Mouse (Mus musculus): ENCODE results near the gene Slc7a11.

DNA sequence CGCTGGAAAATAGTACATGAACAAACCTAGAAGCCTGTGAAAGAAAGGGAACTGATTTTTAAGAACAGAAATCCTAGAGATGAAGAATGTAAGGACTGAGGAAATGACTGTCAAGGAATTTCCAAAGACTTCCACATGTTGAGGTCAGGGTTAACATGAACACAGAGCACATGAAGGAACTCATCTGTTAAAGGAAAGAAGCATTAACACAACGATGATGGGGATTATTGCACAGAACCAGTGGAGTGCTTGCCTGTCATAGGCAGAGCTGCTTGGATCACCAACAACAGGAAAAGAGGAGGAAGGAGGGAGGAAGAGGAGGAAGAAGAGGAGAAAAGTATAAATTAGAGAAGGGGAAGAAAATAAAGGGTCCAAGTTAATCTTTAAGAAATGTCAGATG is 223.0 kb downstream of the Slc7a11 start:
- TF ChIP-seq CTCF (IDR thresholded peaks at IDR 0.05; ENCODE audit: low read depth): no peak
- TF ChIP-seq EP300 (IDR thresholded peaks at IDR 0.05; ENCODE audit: low read depth): no peak

Data from liver, embryonic 14.5 days (tissue).